Mouse (Mus musculus) kidney, adult 9 months (tissue): ENCODE results near the gene Scube1.

Experiments used
- DNase-seq: peaks from one replicate; pipeline ENCODE4 v3.0.0; 2022

Scube1 gene

GRCm38 (mm10) chr15:83724886-83725269 is at the start of gene Scube1:
Gene Scube1, minus strand, starts transcription at chr15:83725021.
- peak; percentile 84 for DNase-seq

GRCm38 (mm10) chr15:83772953-83773352 is 48.1 kb upstream of the Scube1 start:
- DNase-seq, result peak; percentile 49

GRCm38 (mm10) chr15:83772460-83772859 is 47.6 kb upstream of the Scube1 start:
- peak; percentile 43 for DNase-seq

- DNase-seq, result no peak
Measured at GRCm38 (mm10) chr15:83771346-83772053, 46.7 kb upstream of the Scube1 start.

- no peak for DNase-seq
Measured at GRCm38 (mm10) chr15:83765388-83766029, 40.7 kb upstream of the Scube1 start.

- DNase-seq, result no peak
Measured at GRCm38 (mm10) chr15:83761512-83761911, 36.7 kb upstream of the Scube1 start.

GRCm38 (mm10) chr15:83760683-83761082 is 35.9 kb upstream of the Scube1 start:
- peak; percentile 32 for DNase-seq

GRCm38 (mm10) chr15:83758958-83759357 is 34.1 kb upstream of the Scube1 start:
- no peak for DNase-seq

- no peak for DNase-seq
Measured at GRCm38 (mm10) chr15:83756742-83757141, 31.9 kb upstream of the Scube1 start.

GRCm38 (mm10) chr15:83749436-83749835 is 24.6 kb upstream of the Scube1 start:
- no peak for DNase-seq

GRCm38 (mm10) chr15:83748986-83749385 is 24.2 kb upstream of the Scube1 start:
- DNase-seq, result no peak

- no peak for DNase-seq
Measured at GRCm38 (mm10) chr15:83746311-83746710, 21.5 kb upstream of the Scube1 start.

- DNase-seq, result peak; percentile 25
Measured at GRCm38 (mm10) chr15:83742018-83742417, 17.2 kb upstream of the Scube1 start.

GRCm38 (mm10) chr15:83740676-83741422 is 16.0 kb upstream of the Scube1 start:
- DNase-seq, result no peak

- peak; percentile 56 for DNase-seq
Measured at GRCm38 (mm10) chr15:83727626-83728025, 2.8 kb upstream of the Scube1 start.

GRCm38 (mm10) chr15:83726741-83727140 is 1.9 kb upstream of the Scube1 start:
- no peak for DNase-seq

- no peak for DNase-seq
Measured at GRCm38 (mm10) chr15:83725556-83726200, 857 bp upstream of the Scube1 start.

GRCm38 (mm10) chr15:83724160-83724885 is 498 bp downstream of the Scube1 start:
- no peak for DNase-seq

- no peak for DNase-seq
Measured at GRCm38 (mm10) chr15:83715582-83716228, 9.1 kb downstream of the Scube1 start.

GRCm38 (mm10) chr15:83712798-83713197 is 12.0 kb downstream of the Scube1 start:
- no peak for DNase-seq

- DNase-seq, result no peak
Measured at GRCm38 (mm10) chr15:83712361-83712760, 12.5 kb downstream of the Scube1 start.
